Mouse (Mus musculus): ENCODE results near the gene Ccdc91. TPM values are rescaled to one million over a fixed set of nuclear protein-coding genes. Genes with fewer than 3 reads are reported as not detected.

Ccdc91 gene
- 25.5 and 26.9 TPM in 2 replicates for polyA plus RNA-seq (2012; rRNA removed)

GRCm38 (mm10) chr6:147475727-147476613 is at the start of gene Ccdc91:
Gene Ccdc91 (plus strand): TSS chr6:147475828.

Other genes with a start within 250 kb of the Ccdc91 start
- gene Pthlh, start 211.6 kb upstream of the Ccdc91 start, polyA plus RNA-seq (2012; rRNA removed): 1.4 and 2.2 TPM in 2 replicates